Mouse (Mus musculus): ENCODE measurements around the gene A730049H05Rik.

Gene A730049H05Rik

GRCm38 (mm10) chr6:92882446-92882845 is 66.2 kb downstream of the A730049H05Rik start:
- no peak for DNase-seq

GRCm38 (mm10) chr6:92883131-92883900 is 67.0 kb downstream of the A730049H05Rik start:
- DNase-seq: no peak

- no peak for DNase-seq
These were observed 75.3 kb downstream of the A730049H05Rik start for GRCm38 (mm10) chr6:92891535-92891934.

Data from spleen, adult 18-20 months (tissue).